Comparison of ENCODE assay signal across 11 mouse cellular contexts in genomic region chr1:191063700-191064099, GRCm38 (mm10). TPM values are rescaled to one million over a fixed set of nuclear protein-coding genes. Genes with fewer than 3 reads are reported as not detected.
A peak's percentile ranks its signal among the peaks of the same experiment; 100 is the strongest.
DNase-seq lines count a peak whose midpoint lies in the region; ATAC-seq lines count a peak whose summit lies in the region.
"Had no signal": no experiment of that assay in that cellular context is flagged by ENCODE, and none has a peak within 500 bp of the region (broad histone marks: within the 10 kb centered on the region; RNA-seq: fewer than 3 reads in every experiment).

No protein-coding gene starts in this region.

- peak overlapping the region; percentile 88 for H3K4me2 ChIP-seq in kidney, embryonic 15.5 days
- peak overlapping the region; percentile 84 for H3K4me2 ChIP-seq in intestine, embryonic 14.5 days (ENCODE audit: low read length)
- peak overlapping the region; percentile 93 for H3K4me2 ChIP-seq in midbrain, embryonic 16.5 days (ENCODE audit: low read length)

- H3K9me3 ChIP-seq in kidney, embryonic 15.5 days (replicated peaks): no peaks in the 10 kb centered on the region
- no peaks in the 10 kb centered on the region for H3K9me3 ChIP-seq in embryonic facial prominence, embryonic 10.5 days
- no peaks in the 10 kb centered on the region for H3K9me3 ChIP-seq in intestine, embryonic 14.5 days (ENCODE audit: control insufficient read depth, low read length)
- no peaks in the 10 kb centered on the region for H3K9me3 ChIP-seq in midbrain, embryonic 16.5 days (replicated peaks; ENCODE audit: control insufficient read depth, low read length, poor library complexity, severe bottlenecking)

- H3K36me3 ChIP-seq in kidney, embryonic 15.5 days: peaks cover 39% of the 10 kb centered on the region
- H3K36me3 ChIP-seq in embryonic facial prominence, embryonic 10.5 days (replicated peaks): peaks cover 41% of the 10 kb centered on the region
- H3K36me3 ChIP-seq in intestine, embryonic 14.5 days (ENCODE audit: control insufficient read depth, insufficient read depth, low read length): peaks cover 28% of the 10 kb centered on the region
- no peaks in the 10 kb centered on the region for H3K36me3 ChIP-seq in midbrain, embryonic 16.5 days (ENCODE audit: control insufficient read depth, insufficient read depth, low read length)

- 62% methylated on average over 9 of the region's 9 CpGs for WGBS in kidney, embryonic 15.5 days
- 60% methylated on average over 9 of the region's 9 CpGs for WGBS in embryonic facial prominence, embryonic 10.5 days
- 62% methylated on average over 9 of the region's 9 CpGs for WGBS in intestine, embryonic 14.5 days
- WGBS in midbrain, embryonic 16.5 days: 59% methylated on average over 9 of the region's 9 CpGs

- peak overlapping the region; percentile 98 for H3K4me3 ChIP-seq in kidney, embryonic 15.5 days (replicated peaks)
- peak overlapping the region; percentile 71 for H3K4me3 ChIP-seq in embryonic facial prominence, embryonic 10.5 days
- H3K4me3 ChIP-seq in intestine, embryonic 14.5 days (ENCODE audit: low read depth, low read length): peak overlapping the region; percentile 94
- peak overlapping the region; percentile 83 for H3K4me3 ChIP-seq in midbrain, embryonic 16.5 days (ENCODE audit: low read depth, low read length)

- H3K9ac ChIP-seq in kidney, embryonic 15.5 days: peak overlapping the region; percentile 94
- H3K9ac ChIP-seq in intestine, embryonic 14.5 days (ENCODE audit: low read length): peak overlapping the region; percentile 78
- H3K9ac ChIP-seq in midbrain, embryonic 16.5 days (ENCODE audit: low read depth, low read length): no peak overlapping the region

- H3K27ac ChIP-seq in kidney, embryonic 15.5 days: no peak overlapping the region
- H3K27ac ChIP-seq in embryonic facial prominence, embryonic 10.5 days (replicated peaks): peak overlapping the region; percentile 94; the same call in 1 of the 2 replicates
- no peak overlapping the region for H3K27ac ChIP-seq in intestine, embryonic 14.5 days (ENCODE audit: low read depth)
- H3K27ac ChIP-seq in midbrain, embryonic 16.5 days (ENCODE audit: low read length): no peak overlapping the region

- no peak for DNase-seq in kidney, adult 8-10 months
- no peak for DNase-seq in embryonic facial prominence, embryonic 10.5 days (ENCODE audit: low spot score)
- no peak for DNase-seq in intestine, embryonic 14.5 days (ENCODE audit: low spot score)
- DNase-seq in adrenal gland, adult 8-10 months: no peak
- DNase-seq in gastrocnemius, postnatal 25 days: no peak
- DNase-seq in adrenal gland, adult 2 months: no peak
- DNase-seq: kidney, postnatal 10 days had no signal

- H3K4me1 ChIP-seq in kidney, embryonic 15.5 days: peaks cover 20% of the 10 kb centered on the region
- peaks cover 17% of the 10 kb centered on the region for H3K4me1 ChIP-seq in embryonic facial prominence, embryonic 10.5 days
- H3K4me1 ChIP-seq in intestine, embryonic 14.5 days (replicated peaks; ENCODE audit: control insufficient read depth, insufficient read depth, low read length): peaks cover 13% of the 10 kb centered on the region
- H3K4me1 ChIP-seq in midbrain, embryonic 16.5 days (ENCODE audit: control insufficient read depth, insufficient read depth, low read length): peaks cover 15% of the 10 kb centered on the region

- ATAC-seq in kidney, embryonic 15.5 days (replicated peaks; ENCODE audit: low FRiP score): no peak
- no peak for ATAC-seq in intestine, embryonic 14.5 days (replicated peaks; ENCODE audit: low FRiP score, low TSS enrichment, low read depth)
- no peak for ATAC-seq in midbrain, embryonic 16.5 days

- H3K27me3 ChIP-seq in kidney, embryonic 15.5 days: no peaks in the 10 kb centered on the region
- H3K27me3 ChIP-seq in embryonic facial prominence, embryonic 10.5 days (replicated peaks; ENCODE audit: low read depth, poor library complexity, severe bottlenecking): peaks cover 7% of the 10 kb centered on the region; the same call in 1 of the 2 replicates
- no peaks in the 10 kb centered on the region for H3K27me3 ChIP-seq in intestine, embryonic 14.5 days (replicated peaks; ENCODE audit: control insufficient read depth, insufficient read depth, low read length)
- H3K27me3 ChIP-seq in midbrain, embryonic 16.5 days (ENCODE audit: control insufficient read depth, insufficient read depth, low read depth, low read length): no peaks in the 10 kb centered on the region
- H3K27me3 ChIP-seq: Patski had no signal

RNA-seq across cellular contexts. Expression of gene Nsl1, which starts 0.9 kb away (rescaled TPM):
- 22.1 and 23.1 TPM in 2 replicates for polyA plus RNA-seq in kidney, embryonic 15.5 days (2015; fragmentation: Nextera tagmentation; extraction: Ambion mirVana)
- 35.4 and 38.6 TPM in 2 replicates for polyA plus RNA-seq in embryonic facial prominence, embryonic 10.5 days (2016; fragmentation: Nextera tagmentation; extraction: Ambion mirVana)
- polyA plus RNA-seq in intestine, embryonic 14.5 days (2014; fragmentation: Nextera tagmentation; extraction: Ambion mirVana): 20.8 and 23.9 TPM in 2 replicates
- polyA plus RNA-seq in midbrain, embryonic 16.5 days (2015; fragmentation: Nextera tagmentation; extraction: Ambion mirVana): 2.4 and 3.2 TPM in 2 replicates
- total RNA-seq in adrenal gland, adult 8-10 months (2022): 1 to 10 TPM in 1 of 4 experiments, under 1 TPM in 3; 0.35 to 1.1 (median 0.72) TPM
- total RNA-seq in gastrocnemius, postnatal 25 days (2021): under 1 TPM; 0.26 to 0.56 TPM
- total RNA-seq in adrenal gland, adult 2 months (2021): 1 to 10 TPM in 1 of 2 experiments, under 1 TPM in 1; 0.52 to 1.2 TPM
- 0.17 and 0.22 TPM in 2 replicates for polyA plus RNA-seq in adrenal gland, adult 2 months (2012; rRNA removed)

RNA-seq across cellular contexts. Expression of gene Tatdn3, which starts 1.0 kb away (rescaled TPM):
- 12.8 and 13.8 TPM in 2 replicates for polyA plus RNA-seq in kidney, embryonic 15.5 days (2015; fragmentation: Nextera tagmentation; extraction: Ambion mirVana)
- polyA plus RNA-seq in embryonic facial prominence, embryonic 10.5 days (2016; fragmentation: Nextera tagmentation; extraction: Ambion mirVana): 10.3 and 12.4 TPM in 2 replicates
- polyA plus RNA-seq in intestine, embryonic 14.5 days (2014; fragmentation: Nextera tagmentation; extraction: Ambion mirVana): 12.4 and 16.7 TPM in 2 replicates
- 14.1 and 16.7 TPM in 2 replicates for polyA plus RNA-seq in midbrain, embryonic 16.5 days (2015; fragmentation: Nextera tagmentation; extraction: Ambion mirVana)
- 10 to 100 TPM; 11.4 to 38.0 (median 23.8) TPM for total RNA-seq in adrenal gland, adult 8-10 months (2022)
- 10 to 100 TPM; 11.8 to 12.3 TPM for total RNA-seq in gastrocnemius, postnatal 25 days (2021)
- 10 to 100 TPM; 12.4 to 14.5 TPM for total RNA-seq in adrenal gland, adult 2 months (2021)
- 2.2 and 5.9 TPM in 2 replicates for polyA plus RNA-seq in adrenal gland, adult 2 months (2012; rRNA removed)

RNA-seq across cellular contexts. Expression of gene Spata45, which starts 27.3 kb away (rescaled TPM):
- not detected in 2 replicates for polyA plus RNA-seq in kidney, embryonic 15.5 days (2015; fragmentation: Nextera tagmentation; extraction: Ambion mirVana)
- not detected in 2 replicates for polyA plus RNA-seq in embryonic facial prominence, embryonic 10.5 days (2016; fragmentation: Nextera tagmentation; extraction: Ambion mirVana)
- polyA plus RNA-seq in intestine, embryonic 14.5 days (2014; fragmentation: Nextera tagmentation; extraction: Ambion mirVana): not detected in 2 replicates
- not detected in 2 replicates for polyA plus RNA-seq in midbrain, embryonic 16.5 days (2015; fragmentation: Nextera tagmentation; extraction: Ambion mirVana)
- total RNA-seq in adrenal gland, adult 8-10 months (2022): not detected
- not detected for total RNA-seq in gastrocnemius, postnatal 25 days (2021)
- total RNA-seq in adrenal gland, adult 2 months (2021): not detected
- polyA plus RNA-seq in adrenal gland, adult 2 months (2012; rRNA removed): not detected in 2 replicates
- total RNA-seq: neutrophil, adult 5-6 weeks had no signal
- polyA plus RNA-seq: Patski had no signal

RNA-seq across cellular contexts. Expression of gene Batf3, which starts 33.9 kb away (rescaled TPM):
- polyA plus RNA-seq in kidney, embryonic 15.5 days (2015; fragmentation: Nextera tagmentation; extraction: Ambion mirVana): 12.5 and 13.7 TPM in 2 replicates
- 7.1 and 9.8 TPM in 2 replicates for polyA plus RNA-seq in embryonic facial prominence, embryonic 10.5 days (2016; fragmentation: Nextera tagmentation; extraction: Ambion mirVana)
- 10.7 and 12.5 TPM in 2 replicates for polyA plus RNA-seq in intestine, embryonic 14.5 days (2014; fragmentation: Nextera tagmentation; extraction: Ambion mirVana)
- 0.80 and 1.6 TPM in 2 replicates for polyA plus RNA-seq in midbrain, embryonic 16.5 days (2015; fragmentation: Nextera tagmentation; extraction: Ambion mirVana)
- total RNA-seq in adrenal gland, adult 8-10 months (2022): 1 to 10 TPM in 3 of 4 experiments, under 1 TPM in 1; 0.64 to 5.4 (median 2.5) TPM
- total RNA-seq in gastrocnemius, postnatal 25 days (2021): under 1 TPM in 1 of 2 experiments, not detected in 1; 0.43 TPM
- 1 to 10 TPM; 2.2 TPM for total RNA-seq in adrenal gland, adult 2 months (2021)
- polyA plus RNA-seq in adrenal gland, adult 2 months (2012; rRNA removed): 3.5 and 4.9 TPM in 2 replicates

RNA-seq across cellular contexts. Expression of gene Flvcr1, which starts 37.7 kb away (rescaled TPM):
- 6.7 and 7.1 TPM in 2 replicates for polyA plus RNA-seq in kidney, embryonic 15.5 days (2015; fragmentation: Nextera tagmentation; extraction: Ambion mirVana)
- polyA plus RNA-seq in embryonic facial prominence, embryonic 10.5 days (2016; fragmentation: Nextera tagmentation; extraction: Ambion mirVana): 6.9 and 7.4 TPM in 2 replicates
- polyA plus RNA-seq in intestine, embryonic 14.5 days (2014; fragmentation: Nextera tagmentation; extraction: Ambion mirVana): 8.4 and 9.5 TPM in 2 replicates
- polyA plus RNA-seq in midbrain, embryonic 16.5 days (2015; fragmentation: Nextera tagmentation; extraction: Ambion mirVana): 7.8 and 7.9 TPM in 2 replicates
- total RNA-seq in adrenal gland, adult 8-10 months (2022): 10 to 100 TPM; 12.4 to 20.8 (median 16.6) TPM
- total RNA-seq in gastrocnemius, postnatal 25 days (2021): 10 to 100 TPM; 16.4 to 22.3 TPM
- total RNA-seq in adrenal gland, adult 2 months (2021): 10 to 100 TPM in 1 of 2 experiments, 1 to 10 TPM in 1; 9.5 to 16.8 TPM
- polyA plus RNA-seq in adrenal gland, adult 2 months (2012; rRNA removed): 20.7 and 27.7 TPM in 2 replicates
